Mouse (Mus musculus): ENCODE data around the gene Gm21149. TPM values are rescaled to one million over a fixed set of nuclear protein-coding genes. Genes with fewer than 3 reads are reported as not detected.

The Gm21149 gene
- polyA plus RNA-seq (2012; rRNA removed): not detected in 2 replicates

GRCm38 (mm10) chr5:15476423-15476822 lies at the start of gene Gm21149:
Gm21149 (minus strand) TSS chr5:15476523.

Other genes starting within 250 kb of the Gm21149 start
- gene Gm21190, start 52.7 kb upstream of the Gm21149 start, polyA plus RNA-seq (2012; rRNA removed): not detected in 2 replicates
- not detected in 2 replicates for gene Gm21083, start 100.8 kb upstream of the Gm21149 start, polyA plus RNA-seq (2012; rRNA removed)
- gene Speer4d, start 142.5 kb upstream of the Gm21149 start, polyA plus RNA-seq (2012; rRNA removed): not detected in 2 replicates
- not detected in 2 replicates for gene 4930572O03Rik, start 180.5 kb upstream of the Gm21149 start, polyA plus RNA-seq (2012; rRNA removed)
- gene Speer4c, start 237.7 kb upstream of the Gm21149 start, polyA plus RNA-seq (2012; rRNA removed): not detected in 2 replicates

Measured in stomach, adult 2 months (tissue).